Mouse (Mus musculus): ENCODE results near the gene A130010J15Rik.

The A130010J15Rik gene

DNA sequence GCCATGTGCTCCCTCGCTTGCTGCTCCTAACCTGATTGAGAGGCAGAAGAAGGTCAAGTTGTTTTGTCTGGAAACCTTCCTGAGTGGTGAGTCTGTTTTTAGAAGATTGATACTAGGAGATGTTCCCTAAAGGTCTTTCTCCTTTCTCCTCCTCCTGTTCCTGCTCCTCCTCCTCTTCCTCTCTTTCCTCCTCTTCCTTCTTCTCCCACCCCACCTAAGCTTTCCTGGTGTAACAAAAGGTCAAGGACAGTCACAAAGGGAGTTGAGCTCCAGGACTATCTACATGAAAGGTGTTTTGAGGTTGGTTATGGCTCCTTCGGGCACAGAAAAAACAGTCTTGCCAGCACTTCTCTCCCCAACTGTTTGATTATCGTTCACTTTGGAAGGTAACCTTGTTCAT is at the start of gene A130010J15Rik:
A130010J15Rik (plus strand) TSS at position 301 of the 400 bp plus-strand sequence.
- no peak for DNase-seq

- DNase-seq: no peak
Measured at GRCm38 (mm10) chr1:193122793-193123192, 45.1 kb upstream of the A130010J15Rik start.

- no peak for DNase-seq
Measured at GRCm38 (mm10) chr1:193123290-193123689, 44.6 kb upstream of the A130010J15Rik start.

DNA sequence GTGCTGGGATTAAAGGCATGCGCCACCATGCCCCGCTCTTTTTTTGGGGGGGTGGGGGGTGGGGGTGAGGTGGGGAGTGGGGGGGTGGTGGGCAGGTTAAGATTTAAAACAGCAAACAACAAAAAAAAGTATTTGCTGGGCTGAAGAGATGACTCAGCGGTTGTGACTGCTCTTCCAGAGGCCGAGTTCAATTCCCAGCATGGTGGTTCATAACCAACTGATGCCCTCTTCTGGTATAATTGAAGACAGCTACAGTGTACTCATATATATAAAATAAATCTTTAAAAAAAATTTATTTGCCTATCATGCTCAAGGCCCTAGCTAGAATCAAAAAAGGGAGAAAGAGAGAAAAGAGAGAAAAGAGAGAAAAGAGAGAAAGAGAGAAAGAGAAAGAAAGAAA is 42.0 kb upstream of the A130010J15Rik start:
- DNase-seq: no peak

DNA sequence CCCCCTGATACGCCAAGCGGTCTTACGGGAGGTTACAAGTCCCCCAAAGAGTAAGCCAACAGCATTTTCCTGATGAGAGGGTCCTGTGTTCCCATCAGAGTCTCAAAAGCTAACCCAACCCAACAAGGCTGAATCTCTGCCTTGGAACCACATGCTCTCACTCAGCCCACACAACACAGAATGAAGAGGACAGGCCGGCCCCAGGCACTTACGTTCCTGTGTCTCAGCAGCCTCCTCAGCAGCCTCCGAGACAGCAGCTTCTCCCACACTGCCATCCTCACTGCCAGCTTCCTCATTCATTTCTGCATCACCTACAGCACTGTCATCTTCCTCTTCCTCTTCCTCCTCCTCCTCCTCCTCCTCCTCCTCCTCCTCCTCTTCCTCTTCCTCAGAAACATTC is 39.8 kb upstream of the A130010J15Rik start:
- DNase-seq: no peak

- DNase-seq: no peak
Measured at GRCm38 (mm10) chr1:193129321-193129720, 38.5 kb upstream of the A130010J15Rik start.

DNA sequence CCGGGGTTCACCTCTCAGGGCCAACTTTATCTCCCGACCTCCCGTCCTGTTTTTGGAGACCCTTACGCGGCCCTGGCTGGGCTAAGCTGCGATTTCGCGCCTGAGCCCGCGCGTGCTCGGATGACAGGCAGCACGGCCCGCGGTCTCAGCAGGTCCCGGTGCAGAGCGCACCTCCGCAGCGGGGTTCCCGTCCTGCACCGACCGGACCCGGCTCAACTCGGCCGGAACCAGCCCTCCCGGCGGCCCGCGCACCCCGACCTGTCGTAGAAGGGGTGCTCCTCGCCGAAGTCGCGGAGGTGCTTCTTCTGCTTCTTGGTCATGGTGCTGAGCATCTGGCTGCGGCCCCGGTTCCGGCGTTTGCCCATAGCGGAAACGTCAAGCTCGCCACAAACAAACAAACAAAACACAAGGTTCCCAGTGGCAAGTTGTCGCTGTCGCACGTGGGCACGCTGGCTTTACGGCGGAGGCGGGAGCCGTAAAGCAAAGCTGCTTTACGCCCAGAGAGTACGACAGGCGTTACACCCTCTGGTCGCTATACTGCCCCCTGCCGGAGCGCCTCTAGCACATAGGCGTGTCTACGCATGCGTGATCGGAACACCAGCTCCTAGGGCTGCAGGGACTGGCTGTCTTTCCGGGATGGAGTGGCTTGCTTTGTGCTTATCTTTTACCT is 37.9 kb upstream of the A130010J15Rik start, which contains the start of gene Diexf:
Diexf (minus strand) TSS at position 487 of the 670 bp plus-strand sequence.
- peak; percentile 94 for DNase-seq

DNA sequence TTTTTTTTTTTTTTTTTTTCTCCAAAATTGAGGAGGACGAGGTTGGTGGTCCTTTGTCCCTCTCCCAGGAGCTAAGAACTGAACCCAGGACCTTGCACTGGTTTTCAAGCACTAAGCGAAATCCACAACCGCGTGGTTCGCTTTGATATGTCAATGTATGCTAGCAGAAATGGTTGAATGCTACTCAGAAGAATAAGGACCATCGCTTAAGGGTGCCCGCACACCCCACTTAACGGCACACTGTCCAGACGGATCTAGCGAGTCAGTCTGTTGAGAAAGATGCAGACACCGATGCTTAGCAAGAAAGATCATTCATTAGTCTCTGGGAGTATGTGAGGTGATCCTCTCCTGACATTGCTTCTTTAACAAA is 37.4 kb upstream of the A130010J15Rik start:
- no peak for DNase-seq

DNA sequence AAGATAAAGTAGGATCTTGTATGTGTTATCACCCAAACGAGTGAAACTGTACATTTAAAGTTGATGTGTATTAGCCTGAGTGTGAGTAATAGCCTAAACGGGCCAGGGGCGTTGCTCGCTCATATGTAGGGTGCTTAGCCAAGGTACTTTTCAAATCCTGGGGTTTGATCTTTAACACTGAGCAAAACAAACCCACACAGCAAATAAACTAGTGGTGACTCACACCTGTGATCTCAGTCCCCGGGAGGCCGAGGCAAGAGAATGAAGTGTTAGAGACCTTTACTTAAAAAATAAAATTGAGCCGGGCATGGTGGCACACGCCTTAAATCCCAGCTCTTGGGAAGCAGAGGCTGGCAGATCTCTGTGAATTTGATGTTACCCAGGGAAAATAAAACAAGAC is 37.0 kb upstream of the A130010J15Rik start:
- DNase-seq: no peak

DNA sequence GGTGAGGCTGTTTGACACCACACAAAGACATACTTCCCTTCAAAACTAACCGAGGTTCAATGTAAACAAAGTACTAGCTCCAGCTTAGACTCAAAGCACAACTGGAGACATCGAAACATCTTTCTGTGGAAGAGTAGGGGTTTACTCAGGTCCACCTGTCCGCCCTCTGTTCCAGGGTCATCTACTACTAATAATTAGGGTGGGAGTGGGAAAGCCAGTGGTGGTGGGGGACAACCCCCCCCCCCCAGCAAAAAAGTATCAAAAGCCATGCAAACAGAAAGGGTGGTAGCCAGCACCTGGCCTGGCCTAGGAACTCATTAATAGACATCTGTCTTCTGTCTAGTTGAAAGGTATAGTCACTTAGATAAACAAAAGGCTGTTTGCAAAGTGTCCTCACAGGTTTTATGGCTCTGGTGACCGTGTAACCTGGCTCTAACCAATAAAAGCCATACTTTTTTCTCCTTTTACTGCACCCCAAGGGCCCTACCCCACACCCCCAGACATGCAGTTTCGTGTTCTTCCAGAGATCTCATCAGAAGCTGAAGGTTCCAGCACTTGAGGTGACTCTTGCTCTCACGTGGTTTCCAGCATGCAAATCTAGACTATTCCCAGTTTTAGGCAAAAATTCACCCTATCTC is 36.4 kb upstream of the A130010J15Rik start:
- DNase-seq: no peak

DNA sequence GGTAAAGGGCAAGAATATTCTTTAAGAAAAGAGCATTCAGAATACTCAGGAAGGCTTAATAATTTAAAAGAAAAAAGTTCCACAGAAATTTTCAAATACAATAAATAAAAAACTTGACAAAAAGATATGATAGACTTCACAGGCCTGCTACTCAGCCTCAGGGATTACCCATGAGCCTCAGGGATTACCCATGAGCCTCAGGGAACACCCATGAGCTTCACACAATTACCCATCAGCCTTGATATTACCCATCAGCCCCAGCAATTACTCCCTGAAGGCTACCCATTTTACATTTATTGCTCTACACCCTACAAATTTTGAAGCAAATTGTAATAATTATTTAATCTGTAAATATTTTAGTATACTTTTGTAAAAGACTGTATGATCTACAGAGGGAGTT is 35.5 kb upstream of the A130010J15Rik start:
- DNase-seq: no peak

DNA sequence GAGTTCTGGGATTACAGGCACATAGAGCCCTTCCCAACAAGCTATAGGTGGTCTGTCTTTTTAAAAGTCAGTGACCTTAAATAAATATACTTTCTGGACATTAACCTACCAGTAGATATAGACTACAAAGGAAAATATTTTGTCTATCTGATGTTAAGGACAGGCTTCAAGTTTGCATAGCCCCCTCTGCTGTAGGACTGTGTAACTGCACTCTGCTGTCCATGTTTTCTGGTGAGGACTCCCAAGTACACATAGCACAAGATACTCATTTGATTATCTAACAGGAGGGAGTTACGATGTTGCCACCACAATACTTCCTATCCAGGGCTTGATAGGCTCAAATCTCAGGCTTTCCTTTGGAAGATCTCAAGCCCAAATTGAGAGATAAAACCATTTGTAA is 34.1 kb upstream of the A130010J15Rik start:
- no peak for DNase-seq

DNA sequence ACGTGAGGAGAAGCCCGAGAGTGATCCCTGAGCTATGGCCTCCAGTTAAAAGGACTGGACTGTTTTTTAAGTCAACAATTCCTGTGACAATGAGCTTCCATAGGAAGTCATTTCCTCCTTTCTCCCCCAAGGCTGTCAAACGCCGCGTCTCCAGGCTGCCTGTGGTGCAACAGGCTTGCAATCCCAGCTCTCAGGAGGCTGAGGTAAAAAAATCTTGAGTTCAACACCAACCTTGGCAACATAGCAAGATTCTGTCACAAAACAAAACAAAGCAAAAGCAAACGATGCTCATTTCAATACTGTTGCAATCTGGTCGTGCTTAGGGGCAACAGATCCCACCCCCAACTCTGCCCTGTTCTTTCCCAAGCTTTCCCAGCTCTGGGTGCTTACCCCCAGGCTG is 29.8 kb upstream of the A130010J15Rik start:
- DNase-seq: no peak

- DNase-seq: no peak
Measured at GRCm38 (mm10) chr1:193138669-193139068, 29.2 kb upstream of the A130010J15Rik start.

DNA sequence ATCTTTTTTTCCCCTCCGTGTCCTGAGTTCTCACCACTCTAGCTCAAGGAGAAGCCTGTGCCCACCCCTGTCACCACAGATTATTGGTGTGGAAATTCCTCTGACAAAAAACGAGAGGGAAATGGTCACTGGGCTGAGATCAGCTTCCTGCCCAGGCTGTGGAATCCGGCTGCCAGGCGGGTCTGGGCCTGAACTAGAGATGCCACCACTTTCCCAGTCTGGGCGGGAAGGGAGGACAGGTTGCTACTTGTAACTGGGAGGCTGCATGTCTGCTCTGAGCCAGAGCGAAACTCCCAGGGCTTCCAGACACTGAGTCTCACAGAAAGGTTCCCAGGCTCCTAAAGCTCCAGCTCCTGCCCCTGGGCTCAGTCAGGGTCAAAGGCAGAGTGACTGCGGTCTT is 26.7 kb upstream of the A130010J15Rik start:
- DNase-seq: no peak

DNA sequence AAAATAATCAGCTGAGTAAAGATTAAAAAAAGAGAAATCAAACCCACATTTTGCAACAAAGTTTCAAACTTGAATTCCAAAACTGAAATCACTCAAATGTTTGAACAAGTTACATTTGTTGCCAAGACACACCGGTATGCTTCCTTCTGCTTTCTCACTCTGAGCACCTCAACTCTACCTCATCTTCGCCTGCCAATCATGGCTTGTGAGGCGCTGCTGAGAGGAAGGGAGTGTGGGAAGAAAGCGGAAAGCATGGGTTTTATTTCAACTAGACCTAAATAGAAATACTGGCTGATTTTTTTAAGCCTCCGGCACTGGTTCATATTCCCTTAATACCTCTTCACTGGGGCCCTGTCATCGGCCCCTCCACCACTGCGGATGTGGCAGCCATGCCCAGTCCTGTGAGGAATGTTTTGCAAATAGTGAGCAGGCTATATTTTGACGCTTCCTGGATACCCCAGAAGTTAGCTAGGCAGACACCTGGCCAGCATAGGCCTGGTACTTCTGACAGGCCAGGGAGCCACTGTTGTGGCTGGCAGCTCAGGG is 25.3 kb upstream of the A130010J15Rik start:
- no peak for DNase-seq

DNA sequence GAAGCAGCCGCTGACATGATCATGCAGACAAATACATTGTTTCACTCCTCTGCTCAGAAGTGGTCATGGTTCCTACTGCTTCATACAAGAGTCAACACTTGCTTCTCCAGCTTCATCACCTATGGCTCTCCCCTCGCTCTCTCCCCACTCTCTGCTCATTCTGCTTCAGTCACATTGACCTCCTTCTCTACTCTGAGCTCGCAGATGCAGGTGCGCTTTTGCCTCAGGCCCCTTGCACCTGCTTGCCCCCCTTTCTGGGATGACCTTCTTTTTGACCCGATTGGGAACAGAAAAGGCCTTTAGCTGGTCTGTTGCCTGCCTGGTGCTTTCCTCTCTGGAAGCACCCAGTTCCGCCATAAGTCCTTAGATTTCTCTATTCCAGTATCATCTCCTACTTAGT is 23.3 kb upstream of the A130010J15Rik start:
- no peak for DNase-seq

DNA sequence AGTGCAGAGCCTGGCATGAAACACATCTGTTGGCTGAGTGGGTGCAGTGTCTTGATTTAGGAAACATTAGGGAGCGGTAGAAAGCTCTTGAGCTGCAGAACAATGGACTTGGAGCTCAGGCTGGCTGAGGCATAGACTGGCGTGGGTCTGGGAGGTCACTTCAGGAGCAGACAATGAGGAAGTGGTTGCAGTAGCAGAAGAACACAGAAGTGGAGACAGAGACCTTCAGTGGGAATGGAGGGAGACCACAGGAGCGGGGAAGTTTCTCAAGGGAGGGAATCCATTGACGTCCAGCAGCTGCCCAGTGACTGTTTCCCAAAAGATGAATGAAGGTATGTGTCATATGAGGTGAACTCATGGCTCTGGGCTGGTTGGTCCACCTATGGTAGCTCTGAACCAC is 22.7 kb upstream of the A130010J15Rik start:
- DNase-seq: no peak

- DNase-seq: no peak
Measured at GRCm38 (mm10) chr1:193146416-193146815, 21.4 kb upstream of the A130010J15Rik start.

- no peak for DNase-seq
Measured at GRCm38 (mm10) chr1:193149231-193149630, 18.6 kb upstream of the A130010J15Rik start.

GRCm38 (mm10) chr1:193151134-193151533 is 16.7 kb upstream of the A130010J15Rik start:
- DNase-seq: no peak

DNA sequence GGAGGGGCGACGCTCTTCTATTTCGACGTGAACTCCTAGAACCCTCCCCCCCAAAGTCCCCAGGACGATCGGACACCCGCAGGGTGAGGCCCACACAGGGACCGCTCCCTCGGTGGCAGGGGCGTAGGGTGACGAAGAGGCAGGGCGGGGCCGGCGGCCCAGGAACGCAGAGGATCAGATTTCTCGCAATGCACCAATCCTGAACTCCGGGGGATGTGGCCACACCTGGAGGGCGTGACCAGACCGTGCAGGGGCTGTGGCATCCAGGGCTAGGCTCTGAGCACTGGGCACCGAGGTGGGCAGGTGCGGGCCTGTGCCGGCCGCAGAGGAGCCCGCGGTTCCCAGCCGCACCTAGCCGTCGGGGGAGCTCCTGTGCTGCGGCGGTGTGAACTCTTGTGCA is 15.0 kb upstream of the A130010J15Rik start, which contains the start of gene Irf6:
Irf6 (plus strand) TSS at position 240 of the 400 bp plus-strand sequence.
- DNase-seq: peak; percentile 92

DNA sequence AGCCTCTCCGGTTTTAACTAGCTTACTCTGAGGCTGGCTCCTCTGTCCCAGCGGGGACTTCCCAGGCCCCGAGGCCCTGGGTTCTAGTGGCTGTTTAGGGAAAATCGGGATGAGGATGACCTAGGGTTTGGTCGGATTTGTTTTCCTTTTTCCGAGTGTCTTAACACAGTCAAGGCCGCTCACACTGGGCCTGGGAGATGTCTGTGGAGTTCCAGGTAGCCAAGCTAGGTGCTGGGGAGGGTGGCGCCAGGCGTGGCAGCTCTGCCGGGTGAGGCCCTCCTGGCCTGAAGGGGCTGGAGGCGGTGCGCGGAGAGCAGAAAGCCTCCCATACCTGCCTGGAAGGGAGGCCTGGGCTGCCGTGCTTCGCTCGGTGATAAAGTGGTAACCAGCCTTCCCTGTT is 14.3 kb upstream of the A130010J15Rik start:
- DNase-seq: no peak

Measured in kidney, adult 11 months (tissue).